Mouse (Mus musculus) liver, embryonic 12.5 days (tissue): ENCODE measurements around the gene Fcrls. TPM values are rescaled to one million over a fixed set of nuclear protein-coding genes. Genes with fewer than 3 reads are reported as not detected.

Experiments used
- ATAC-seq: fragments of 200-750 bp; cut with Nextera tagmentation; 2 replicates; pipeline ENCODE4 v1.8.0; 2017; ENCODE audit warnings: moderate number of reproducible peaks, mild to moderate bottlenecking, moderate library complexity
- H3K27ac ChIP-seq: fragments of 300-500 bp; sonication (generic); 2 replicates; pipeline ENCODE4 v1.5.1; 2016; ENCODE audit warnings: mild to moderate bottlenecking
- H3K27me3 ChIP-seq: fragments of 300-500 bp; sonication (generic); replicated peaks from 2 replicates; pipeline ENCODE4 v1.6.1; 2016; ENCODE audit warnings: mild to moderate bottlenecking, moderate library complexity
- H3K36me3 ChIP-seq: fragments of 300-500 bp; sonication (generic); 2 replicates; pipeline ENCODE4 v1.6.1; 2016; ENCODE audit warnings: mild to moderate bottlenecking, moderate library complexity
- H3K4me1 ChIP-seq: fragments of 300-500 bp; sonication (generic); 2 replicates; pipeline ENCODE4 v1.6.1; 2016
- H3K4me2 ChIP-seq: fragments of 300-500 bp; sonication (generic); 2 replicates; pipeline ENCODE4 v1.6.1; 2016; ENCODE audit warnings: mild to moderate bottlenecking, moderate library complexity
- H3K4me3 ChIP-seq: fragments of 300-500 bp; sonication (generic); 2 replicates; pipeline ENCODE4 v1.5.1; 2016; ENCODE audit warnings: mild to moderate bottlenecking, moderate library complexity
- H3K9ac ChIP-seq: fragments of 300-500 bp; sonication (generic); 2 replicates; pipeline ENCODE4 v1.6.1; 2016; ENCODE audit warnings: mild to moderate bottlenecking, moderate library complexity
- H3K9me3 ChIP-seq: fragments of 300-500 bp; sonication (generic); replicated peaks from 2 replicates; pipeline ENCODE4 v1.6.1; 2016; ENCODE audit warnings: mild to moderate bottlenecking, moderate library complexity
- WGBS: fragments of 180-500 bp; shearing (Covaris S2); methylation state at CpG from one replicate; pipeline ENCODE4 v1.1.7; 2016; ENCODE audit not compliant: insufficient replicate concordance; 5-methylcytosine and 5-hydroxymethylcytosine counted together
- polyA plus RNA-seq: library from polyadenylated mRNA; unstranded; fragments of >200 nt; fragmentation: Nextera tagmentation; extraction: Ambion mirVana; gene quantifications from 2 replicates; pipeline ENCODE4 v1.2.1, GENCODE M21; 2016

The Fcrls gene
- polyA plus RNA-seq, 1 experiment from 2014 or later = 2.5 TPM

- Histone ChIP-seq H3K9ac (no peak overlapping the region), H3K4me2 (no peak overlapping the region), H3K36me3 (no peaks in the 10 kb centered on the region), H3K27me3 (no peaks in the 10 kb centered on the region), H3K27ac (no peak overlapping the region), H3K4me3 (no peak overlapping the region), H3K4me1 (no peaks in the 10 kb centered on the region), H3K9me3 (no peaks in the 10 kb centered on the region)
- WGBS = 77% methylated on average over 19 of the region's 19 CpGs
- ATAC-seq = no peak
Observed at GRCm38 (mm10) chr3:87214221-87214864, 49.2 kb downstream of the Fcrls start.

- no peaks in the 10 kb centered on the region for H3K36me3 ChIP-seq
- no peaks in the 10 kb centered on the region for H3K4me1 ChIP-seq
- H3K27me3 ChIP-seq = no peaks in the 10 kb centered on the region; the same call in 1 of the 2 replicates
- no peak overlapping the region for H3K4me3 ChIP-seq
- no peak for ATAC-seq
- WGBS = 65% methylated on average over 5 of the region's 5 CpGs
- H3K9ac ChIP-seq = no peak overlapping the region
- no peak overlapping the region for H3K27ac ChIP-seq
- no peak overlapping the region for H3K4me2 ChIP-seq
- H3K9me3 ChIP-seq = no peaks in the 10 kb centered on the region
Observed at GRCm38 (mm10) chr3:87206336-87207075, 57.0 kb downstream of the Fcrls start.

Other genes starting within 250 kb of the Fcrls start
- 2.4 and 2.7 TPM in 2 replicates for gene Kirrel, start 89.0 kb downstream of the Fcrls start, polyA plus RNA-seq
- gene Cd5l, start 94.1 kb upstream of the Fcrls start, polyA plus RNA-seq = 9.3 and 9.6 TPM in 2 replicates
- 0.75 and 0.79 TPM in 2 replicates for gene Fcrl1, start 112.6 kb upstream of the Fcrls start, polyA plus RNA-seq
- gene Fcrl5, start 172.0 kb upstream of the Fcrls start, polyA plus RNA-seq = not detected in 2 replicates